Mouse (Mus musculus) mesoderm, embryonic 11.5 days (tissue): ENCODE data around the gene Fat3.

Experiments used
- DNase-seq: peaks from one replicate; pipeline ENCODE4 v3.0.0-alpha.2; 2012; ENCODE audit warnings: low read depth, low spot score

Fat3 gene

GRCm38 (mm10) chr9:16029066-16029465 is 472.0 kb downstream of the Fat3 start:
- DNase-seq: no peak

GRCm38 (mm10) chr9:16028394-16028911 is 472.6 kb downstream of the Fat3 start:
- peak; percentile 16 for DNase-seq

GRCm38 (mm10) chr9:16026054-16026453 is 475.0 kb downstream of the Fat3 start:
- no peak for DNase-seq

DNA sequence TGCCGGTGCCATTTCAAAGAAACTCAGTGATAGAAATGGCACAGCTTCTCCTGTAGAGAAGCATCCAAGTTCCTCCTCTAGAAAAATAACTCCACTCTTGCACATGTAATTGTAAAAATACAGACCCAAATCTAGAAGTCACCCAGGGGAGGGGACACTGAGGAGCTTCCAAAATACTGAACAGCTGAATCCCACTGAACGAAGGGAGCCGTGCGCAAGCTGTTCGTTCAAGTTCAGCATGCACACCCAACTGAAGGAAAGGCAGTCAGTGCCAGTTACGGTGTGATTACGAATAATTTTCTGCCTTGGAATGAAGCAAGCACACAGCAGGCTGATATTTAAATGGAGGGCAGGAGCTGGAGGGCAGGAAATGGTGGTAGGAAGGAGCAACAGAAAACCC is 476.4 kb downstream of the Fat3 start:
- no peak for DNase-seq

GRCm38 (mm10) chr9:16014115-16014514 is 487.0 kb downstream of the Fat3 start:
- no peak for DNase-seq

DNA sequence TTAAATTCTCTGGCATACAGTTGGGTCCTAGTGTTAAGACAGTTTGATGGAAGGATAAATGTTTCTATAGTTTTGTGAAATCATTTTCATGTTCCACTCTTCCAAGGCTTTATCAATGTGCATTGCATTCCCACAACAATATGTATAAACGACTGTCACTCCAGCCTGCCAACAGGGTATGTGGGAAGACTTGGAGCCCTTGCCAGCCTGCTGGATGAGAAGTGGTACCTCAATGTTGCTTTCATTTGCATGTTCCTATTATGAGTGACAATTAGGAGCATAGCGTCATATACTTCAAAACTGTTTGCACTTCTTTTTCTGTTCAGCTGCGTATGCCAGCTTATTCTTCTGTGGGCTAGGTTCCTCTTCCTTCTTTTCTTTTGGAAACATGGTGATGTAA is 489.7 kb downstream of the Fat3 start:
- no peak for DNase-seq

- no peak for DNase-seq
Measured at GRCm38 (mm10) chr9:16007516-16007915, 493.6 kb downstream of the Fat3 start.

- DNase-seq: no peak
Measured at GRCm38 (mm10) chr9:16002991-16003390, 498.1 kb downstream of the Fat3 start.

DNA sequence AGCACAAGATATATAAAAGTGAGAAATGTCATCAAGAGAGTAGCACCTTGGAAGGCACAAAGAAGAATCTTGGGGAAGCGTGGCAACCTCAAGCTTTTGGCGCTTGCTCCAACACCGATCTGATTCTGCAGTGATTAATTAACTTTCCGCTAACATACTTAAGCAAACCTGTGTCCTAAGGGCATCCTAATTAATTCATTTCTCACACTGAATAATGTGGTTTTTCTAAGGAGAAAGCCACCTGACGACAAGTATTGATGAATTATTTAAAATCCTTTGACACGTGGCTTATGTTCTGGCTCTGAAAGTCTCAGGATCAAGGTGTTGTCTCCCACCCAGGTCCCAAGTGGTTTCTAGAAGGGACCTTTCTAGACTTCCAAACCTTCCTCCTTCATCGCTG is 506.3 kb downstream of the Fat3 start:
- no peak for DNase-seq

- no peak for DNase-seq
Measured at GRCm38 (mm10) chr9:15994177-15994576, 506.9 kb downstream of the Fat3 start.

DNA sequence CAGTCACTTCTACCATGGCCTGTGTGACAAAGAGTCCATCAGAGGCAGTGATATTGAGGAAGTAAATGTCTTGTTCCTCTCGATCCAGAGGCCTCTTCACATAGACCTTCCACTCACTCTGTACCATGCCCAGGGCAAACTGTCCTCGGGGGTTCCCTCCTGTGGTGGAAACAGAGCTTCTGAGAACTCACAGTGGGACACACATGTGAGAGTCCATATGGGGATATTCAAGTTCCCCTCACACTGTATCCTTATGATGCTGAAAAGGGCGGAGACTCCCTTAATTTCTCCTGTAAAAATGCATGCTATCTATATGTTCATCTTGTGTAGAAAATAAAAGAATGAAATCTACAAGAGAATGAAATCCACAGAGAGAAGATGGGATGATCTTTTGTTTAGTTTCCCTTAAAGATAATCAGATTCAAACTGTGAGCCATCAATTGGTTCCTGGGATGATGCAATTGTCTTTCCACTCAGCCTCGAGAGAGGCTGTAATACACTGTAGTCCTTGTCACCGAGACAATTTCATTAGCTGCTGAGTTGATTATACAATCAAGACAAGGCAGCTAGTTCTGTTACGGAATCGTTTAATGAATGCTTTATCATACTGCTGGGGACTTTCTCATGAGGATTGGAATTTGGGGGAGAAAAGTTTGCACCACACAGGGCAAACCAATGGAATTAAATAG is 508.8 kb downstream of the Fat3 start:
- DNase-seq: no peak

DNA sequence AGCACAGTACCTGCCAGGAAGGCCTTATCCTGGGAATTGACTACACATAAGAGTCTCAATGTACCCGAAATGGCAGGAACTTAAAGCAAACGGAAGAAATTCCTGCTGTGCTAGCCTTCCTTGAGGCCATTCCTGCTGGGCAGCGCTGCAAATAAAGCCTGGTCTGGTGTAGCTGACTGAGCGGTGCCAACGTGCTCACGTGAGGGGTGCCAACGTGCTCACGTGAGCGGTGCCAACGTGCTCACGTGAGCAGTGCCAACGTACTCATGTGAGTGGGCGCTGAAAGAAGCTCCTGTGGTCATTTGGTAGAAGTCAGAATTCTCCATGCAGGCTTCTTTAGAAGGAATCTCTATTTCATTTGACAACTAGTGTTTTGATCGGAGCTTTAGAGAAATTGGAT is 522.8 kb downstream of the Fat3 start:
- DNase-seq: no peak

- DNase-seq: no peak
Measured at GRCm38 (mm10) chr9:15976959-15977663, 524.0 kb downstream of the Fat3 start.

DNA sequence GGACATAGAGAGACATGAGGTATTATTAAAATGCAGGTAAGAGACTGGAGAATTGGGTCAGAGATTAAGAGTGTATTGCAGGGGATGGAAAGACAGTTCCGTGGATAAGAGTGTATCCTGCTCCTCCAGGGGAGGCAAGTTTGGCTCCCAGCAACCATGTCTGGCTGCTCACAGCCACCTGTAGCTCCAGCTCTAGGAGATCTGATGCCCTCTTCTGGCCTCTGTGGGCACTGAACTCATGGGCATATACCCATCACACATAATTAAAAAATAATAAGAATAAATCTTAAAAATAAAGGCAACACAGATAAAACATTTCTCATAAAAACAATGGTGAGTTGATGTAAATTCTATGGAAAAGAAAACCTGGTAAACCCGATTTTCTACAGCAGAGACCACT is 525.1 kb downstream of the Fat3 start:
- no peak for DNase-seq

DNA sequence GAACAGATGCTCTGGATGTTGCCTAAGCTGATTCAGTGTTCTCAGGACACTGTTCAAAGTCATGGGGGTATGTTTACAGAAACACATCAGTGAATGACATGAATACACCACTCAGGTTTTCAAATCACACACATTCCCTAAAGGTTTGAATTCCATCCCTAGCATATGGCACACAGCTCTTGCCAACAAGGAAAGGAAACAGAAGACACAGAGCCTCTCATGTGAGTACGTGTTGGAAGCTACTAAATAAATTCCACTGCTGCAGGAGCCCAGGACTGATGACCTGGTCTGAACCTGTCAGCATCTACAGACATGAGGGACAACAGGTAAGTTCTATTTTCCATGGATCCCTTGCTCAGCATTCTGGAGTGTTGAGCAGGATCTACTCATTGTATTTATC is 528.9 kb downstream of the Fat3 start:
- no peak for DNase-seq

- DNase-seq: no peak
Measured at GRCm38 (mm10) chr9:15971393-15971792, 529.7 kb downstream of the Fat3 start.

GRCm38 (mm10) chr9:15964198-15964597 is 536.9 kb downstream of the Fat3 start:
- peak; percentile 78 for DNase-seq

GRCm38 (mm10) chr9:15962886-15963285 is 538.2 kb downstream of the Fat3 start:
- no peak for DNase-seq

DNA sequence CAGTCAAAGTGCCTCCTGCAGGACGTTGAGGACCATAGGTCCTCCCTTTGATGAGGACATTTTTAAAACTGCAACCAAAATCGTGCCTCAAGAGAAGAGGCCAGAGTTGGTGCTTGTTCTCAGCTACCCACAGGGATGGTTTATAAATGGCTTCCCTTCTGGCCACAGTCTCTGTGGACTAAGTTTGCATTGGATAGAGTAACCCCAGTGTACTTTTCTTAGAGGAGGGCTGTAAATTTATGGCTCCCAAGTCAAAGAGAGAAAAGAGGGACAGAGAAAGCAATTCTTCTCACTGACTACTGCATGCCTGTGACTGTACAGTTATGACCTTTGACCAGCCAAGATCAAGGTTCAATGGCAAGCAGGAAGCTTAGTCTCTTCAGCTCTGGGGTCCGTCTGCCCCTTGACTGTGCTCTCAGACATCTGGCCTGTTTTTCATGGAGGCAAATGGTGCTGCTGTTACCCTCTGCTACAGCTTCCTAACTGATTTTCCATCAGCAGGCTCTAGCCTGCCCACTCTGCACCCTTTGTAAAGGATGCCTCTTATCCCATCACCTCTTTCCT is 542.8 kb downstream of the Fat3 start:
- DNase-seq: peak; percentile 78

DNA sequence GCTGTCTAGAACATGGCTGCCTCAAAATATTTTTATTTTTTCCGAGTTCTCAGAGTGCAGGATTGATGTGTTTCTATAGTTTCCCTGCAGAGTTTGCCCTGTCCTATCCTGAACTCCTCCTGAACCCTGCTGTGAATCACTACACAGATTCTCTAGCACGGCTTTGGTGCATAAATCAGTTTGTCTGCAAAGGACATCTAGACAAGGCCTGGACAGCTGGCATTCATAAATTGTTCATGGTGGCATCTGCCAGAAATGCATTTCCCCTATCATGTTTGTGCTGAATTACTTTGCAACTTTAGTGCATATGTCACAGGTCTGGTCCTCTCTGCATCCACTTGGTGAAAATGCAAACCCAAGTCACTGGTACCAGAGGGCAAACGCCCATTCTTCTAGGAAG is 543.3 kb downstream of the Fat3 start:
- peak; percentile 76 for DNase-seq

- no peak for DNase-seq
Measured at GRCm38 (mm10) chr9:15955147-15955782, 545.8 kb downstream of the Fat3 start.

DNA sequence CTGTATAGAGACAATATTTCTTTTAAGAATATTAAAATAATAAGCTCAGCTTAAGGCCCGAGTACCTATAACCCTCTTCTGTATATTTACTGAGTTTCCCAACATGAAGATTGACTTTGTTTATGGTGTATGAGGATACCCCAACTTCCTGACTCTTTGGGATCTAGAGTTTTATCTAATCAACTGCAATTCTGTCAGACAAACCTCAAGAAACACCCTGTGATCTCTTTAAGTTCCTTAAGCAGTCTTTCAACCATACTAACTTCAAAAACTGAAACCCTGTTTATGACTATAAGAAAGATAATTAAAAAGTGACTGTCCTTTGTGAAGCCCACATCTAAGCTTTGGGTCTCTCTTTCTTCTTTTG is 546.8 kb downstream of the Fat3 start:
- DNase-seq: no peak
